Mouse (Mus musculus): ENCODE data around the gene Mov10l1. TPM values are rescaled to one million over a fixed set of nuclear protein-coding genes. Genes with fewer than 3 reads are reported as not detected.

The Mov10l1 gene
- total RNA-seq, 2 experiments from 2014 or later = not detected

GRCm38 (mm10) chr15:89069336-89069840 is 86.7 kb downstream of the Mov10l1 start:
- intact Hi-C loops (cut with DNase I; ENCODE audit: low total_unique reads) = no loop called here
- no peak for DNase-seq

GRCm38 (mm10) chr15:89070606-89071005 is 87.9 kb downstream of the Mov10l1 start:
- no peak for DNase-seq
- intact Hi-C loops (cut with DNase I; ENCODE audit: low total_unique reads) = no loop called here

GRCm38 (mm10) chr15:89073993-89074603 is 91.4 kb downstream of the Mov10l1 start:
- DNase-seq = no peak
- intact Hi-C loops (cut with DNase I; ENCODE audit: low total_unique reads) = no loop called here

- intact Hi-C loops (cut with DNase I; ENCODE audit: low total_unique reads) = no loop called here
- no peak for DNase-seq
Observed at GRCm38 (mm10) chr15:89074613-89075477, 92.1 kb downstream of the Mov10l1 start, which contains the start of gene Trabd. Gene Trabd, plus strand, starts transcription at chr15:89075124.

GRCm38 (mm10) chr15:89075478-89076147 is 92.9 kb downstream of the Mov10l1 start:
- intact Hi-C loops (cut with DNase I; ENCODE audit: low total_unique reads) = no loop called here
- peak; percentile 93 for DNase-seq

GRCm38 (mm10) chr15:89076156-89076731 is 93.5 kb downstream of the Mov10l1 start:
- intact Hi-C loops (cut with DNase I; ENCODE audit: low total_unique reads) = no loop called here
- peak; percentile 69 for DNase-seq

GRCm38 (mm10) chr15:89078208-89078836 is 95.6 kb downstream of the Mov10l1 start:
- intact Hi-C loops (cut with DNase I; ENCODE audit: low total_unique reads) = no loop called here
- no peak for DNase-seq

- DNase-seq = no peak
- intact Hi-C loops (cut with DNase I; ENCODE audit: low total_unique reads) = no loop called here
Observed at GRCm38 (mm10) chr15:89083906-89084305, 101.2 kb downstream of the Mov10l1 start.

- intact Hi-C loops (cut with DNase I; ENCODE audit: low total_unique reads) = no loop called here
- DNase-seq = no peak
Observed at GRCm38 (mm10) chr15:89084826-89085225, 102.1 kb downstream of the Mov10l1 start.

GRCm38 (mm10) chr15:89088607-89089247 is 106.0 kb downstream of the Mov10l1 start, which contains the start of gene Selenoo:
Gene Selenoo, plus strand, starts transcription at chr15:89089084.
- intact Hi-C loops (cut with DNase I; ENCODE audit: low total_unique reads) = no loop called here
- DNase-seq = peak; percentile 93

- intact Hi-C loops (cut with DNase I; ENCODE audit: low total_unique reads) = no loop called here
Observed at GRCm38 (mm10) chr15:89089248-89090051, 106.7 kb downstream of the Mov10l1 start.

GRCm38 (mm10) chr15:89090662-89091061 is 108.0 kb downstream of the Mov10l1 start:
- intact Hi-C loops (cut with DNase I; ENCODE audit: low total_unique reads) = no loop called here
- DNase-seq = no peak

More at GRCm38 (mm10) chr15:89089248-89090051, 106.7 kb downstream of the Mov10l1 start:
- peak; percentile 39 for DNase-seq

- intact Hi-C loops (cut with DNase I; ENCODE audit: low total_unique reads) = no loop called here
- no peak for DNase-seq
Observed at GRCm38 (mm10) chr15:89092181-89092580, 109.5 kb downstream of the Mov10l1 start.

- no peak for DNase-seq
- intact Hi-C loops (cut with DNase I; ENCODE audit: low total_unique reads) = no loop called here
Observed at GRCm38 (mm10) chr15:89097450-89097849, 114.7 kb downstream of the Mov10l1 start.

- intact Hi-C loops (cut with DNase I; ENCODE audit: low total_unique reads) = no loop called here
Observed at GRCm38 (mm10) chr15:89098616-89099015, 115.9 kb downstream of the Mov10l1 start.

GRCm38 (mm10) chr15:89100823-89101222 is 118.1 kb downstream of the Mov10l1 start:
- DNase-seq = peak; percentile 32
- intact Hi-C loops (cut with DNase I; ENCODE audit: low total_unique reads) = no loop called here

More at GRCm38 (mm10) chr15:89098616-89099015, 115.9 kb downstream of the Mov10l1 start:
- DNase-seq = no peak

GRCm38 (mm10) chr15:89102646-89103045 is 119.9 kb downstream of the Mov10l1 start:
- DNase-seq = no peak
- intact Hi-C loops (cut with DNase I; ENCODE audit: low total_unique reads) = no loop called here

- DNase-seq = no peak
- intact Hi-C loops (cut with DNase I; ENCODE audit: low total_unique reads) = no loop called here
Observed at GRCm38 (mm10) chr15:89103921-89104320, 121.2 kb downstream of the Mov10l1 start.

Measured in gastrocnemius, postnatal 14 days (tissue).